Mouse (Mus musculus): ENCODE data around the gene Tead1.

The Tead1 gene

GRCm38 (mm10) chr7:112739174-112739573, 60.1 kb downstream of the Tead1 start:
- peak; percentile 51 for DNase-seq

- DNase-seq: peak; percentile 53 to 57
These were observed 62.7 kb downstream of the Tead1 start for GRCm38 (mm10) chr7:112741790-112742189.

GRCm38 (mm10) chr7:112743063-112743462, 63.9 kb downstream of the Tead1 start:
- DNase-seq: no peak

- DNase-seq: peak; percentile 72 to 81
These were observed 64.7 kb downstream of the Tead1 start for GRCm38 (mm10) chr7:112743621-112744395.

- DNase-seq: no peak
These were observed 68.1 kb downstream of the Tead1 start for GRCm38 (mm10) chr7:112747187-112747586.

- no peak for DNase-seq
These were observed 68.7 kb downstream of the Tead1 start for GRCm38 (mm10) chr7:112747836-112748235.

- DNase-seq: no peak
These were observed 69.2 kb downstream of the Tead1 start for GRCm38 (mm10) chr7:112748327-112748726.

GRCm38 (mm10) chr7:112750101-112750500, 71.0 kb downstream of the Tead1 start:
- DNase-seq: no peak

GRCm38 (mm10) chr7:112752311-112752710, 73.2 kb downstream of the Tead1 start:
- DNase-seq: no peak

- no peak for DNase-seq
These were observed 74.2 kb downstream of the Tead1 start for GRCm38 (mm10) chr7:112753314-112753713.

- peak; percentile 66 to 69 for DNase-seq
These were observed 80.3 kb downstream of the Tead1 start for GRCm38 (mm10) chr7:112759359-112759975.

GRCm38 (mm10) chr7:112760293-112760692, 81.2 kb downstream of the Tead1 start:
- DNase-seq: peak in 1 of 2 experiments; percentile 26

- DNase-seq: peak; percentile 75 to 78
These were observed 81.7 kb downstream of the Tead1 start for GRCm38 (mm10) chr7:112760782-112761181.

- peak; percentile 52 to 57 for DNase-seq
These were observed 83.8 kb downstream of the Tead1 start for GRCm38 (mm10) chr7:112762870-112763269.

GRCm38 (mm10) chr7:112763513-112763912, 84.4 kb downstream of the Tead1 start:
- peak; percentile 65 to 70 for DNase-seq

GRCm38 (mm10) chr7:112764921-112765320, 85.8 kb downstream of the Tead1 start:
- DNase-seq: no peak

GRCm38 (mm10) chr7:112769866-112770265, 90.7 kb downstream of the Tead1 start:
- no peak for DNase-seq

- no peak for DNase-seq
These were observed 92.3 kb downstream of the Tead1 start for GRCm38 (mm10) chr7:112771461-112771860.

GRCm38 (mm10) chr7:112772777-112773176, 93.7 kb downstream of the Tead1 start:
- no peak for DNase-seq

GRCm38 (mm10) chr7:112773601-112774000, 94.5 kb downstream of the Tead1 start:
- no peak for DNase-seq

- no peak for DNase-seq
These were observed 96.7 kb downstream of the Tead1 start for GRCm38 (mm10) chr7:112775816-112776215.

GRCm38 (mm10) chr7:112776670-112777069, 97.6 kb downstream of the Tead1 start:
- peak; percentile 81 to 88 for DNase-seq

GRCm38 (mm10) chr7:112779636-112780035, 100.5 kb downstream of the Tead1 start:
- peak; percentile 48 to 78 for DNase-seq

- DNase-seq: no peak
These were observed 101.8 kb downstream of the Tead1 start for GRCm38 (mm10) chr7:112780910-112781309.

Data from cerebellum, postnatal 10 days (tissue).